Mouse (Mus musculus) lung, embryonic 14.5 days (tissue): ENCODE results near the gene Aoc1. TPM values are rescaled to one million over a fixed set of nuclear protein-coding genes. Genes with fewer than 3 reads are reported as not detected.
"Not testable (repeated sequence)": the region's sequence is repeated elsewhere in the genome, so short reads cannot be mapped to it uniquely, and the experiment has no call there.

Experiments
- ATAC-seq: fragments of 200-750 bp; cut with Nextera tagmentation; 2 replicates; pipeline ENCODE4 v1.8.0; 2017; ENCODE audit warnings: mild to moderate bottlenecking, moderate TSS enrichment, moderate library complexity; ENCODE audit not compliant: insufficient read depth
- DNase-seq: peaks from one replicate; pipeline ENCODE4 v3.0.0-alpha.2; 2015
- H3K27ac ChIP-seq: fragments of 300-500 bp; sonication (generic); 2 replicates; pipeline ENCODE4 v1.5.1; 2014; ENCODE audit warnings: low read depth, mild to moderate bottlenecking, moderate library complexity
- H3K27me3 ChIP-seq: fragments of 300-500 bp; sonication (generic); 2 replicates; pipeline ENCODE4 v1.6.1; 2014; ENCODE audit warnings: low read length, control low read depth; ENCODE audit not compliant: insufficient read depth
- H3K36me3 ChIP-seq: fragments of 300-500 bp; sonication (generic); 2 replicates; pipeline ENCODE4 v1.6.1; 2014; ENCODE audit warnings: control low read depth; ENCODE audit not compliant: insufficient read depth
- H3K4me1 ChIP-seq: fragments of 300-500 bp; sonication (generic); 2 replicates; pipeline ENCODE4 v1.6.1; 2014; ENCODE audit warnings: antibody characterized with exemption, control low read depth; ENCODE audit not compliant: insufficient read depth
- H3K4me2 ChIP-seq: fragments of 300-500 bp; sonication (generic); 2 replicates; pipeline ENCODE4 v1.6.1; 2014; ENCODE audit warnings: mild to moderate bottlenecking
- H3K4me3 ChIP-seq: fragments of 300-500 bp; sonication (generic); 2 replicates; pipeline ENCODE4 v1.5.1; 2014; ENCODE audit warnings: low read depth, low read length
- H3K9ac ChIP-seq: fragments of 300-500 bp; sonication (generic); 2 replicates; pipeline ENCODE4 v1.6.1; 2014
- H3K9me3 ChIP-seq: fragments of 300-500 bp; sonication (generic); 2 replicates; pipeline ENCODE4 v1.6.1; 2016; ENCODE audit warnings: low read depth, low read length, control low read depth
- CTCF ChIP-seq: IDR thresholded peaks from 2 replicates; pipeline ENCODE4 v1.5.1; 2016; ENCODE audit warnings: antibody characterized with exemption, low read depth
- WGBS: fragments of 180-500 bp; shearing (Covaris S2); extraction: QIAGEN DNeasy Blood & Tissue Kit; methylation state at CpG from one replicate; pipeline ENCODE4 v1.1.7; 2014; 5-methylcytosine and 5-hydroxymethylcytosine counted together
- polyA plus RNA-seq: library from polyadenylated mRNA; unstranded; fragments of >200 nt; fragmentation: Nextera tagmentation; extraction: Ambion mirVana; gene quantifications from 2 replicates; pipeline ENCODE4 v1.2.1, GENCODE M21; 2014

Gene Aoc1
- polyA plus RNA-seq, 1 experiment from 2014 or later = not detected

DNA sequence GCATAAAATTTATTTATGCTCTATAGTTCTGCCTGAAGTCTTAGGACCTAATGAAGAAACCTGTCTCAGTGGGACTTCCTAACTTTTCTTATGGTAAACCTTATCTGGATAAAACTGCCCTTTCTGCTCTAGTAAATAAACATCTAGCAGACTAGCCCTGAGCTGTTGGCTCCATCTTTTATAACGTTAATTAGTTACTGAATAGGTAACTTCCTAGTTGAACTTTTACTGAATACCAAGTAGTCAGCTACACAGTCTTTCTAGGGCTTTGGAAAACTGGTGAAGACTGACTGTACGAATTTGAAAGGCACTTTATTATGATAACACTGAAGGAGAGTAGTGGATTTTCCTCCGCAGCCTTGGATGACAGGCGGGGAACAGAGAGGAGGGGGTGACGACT is 23.2 kb downstream of the Aoc1 start:
- WGBS = 77% methylated on average over 5 of the region's 5 CpGs
- ATAC-seq = no peak
- Histone ChIP-seq H3K4me1 (no peaks in the 10 kb centered on the region), H3K4me3 (no peak overlapping the region), H3K4me2 (no peak overlapping the region), H3K9me3 (no peaks in the 10 kb centered on the region), H3K27ac (no peak overlapping the region), H3K36me3 (no peaks in the 10 kb centered on the region), H3K27me3 (no peaks in the 10 kb centered on the region), H3K9ac (no peak overlapping the region)
- no peak for TF ChIP-seq CTCF
- no peak for DNase-seq

DNA sequence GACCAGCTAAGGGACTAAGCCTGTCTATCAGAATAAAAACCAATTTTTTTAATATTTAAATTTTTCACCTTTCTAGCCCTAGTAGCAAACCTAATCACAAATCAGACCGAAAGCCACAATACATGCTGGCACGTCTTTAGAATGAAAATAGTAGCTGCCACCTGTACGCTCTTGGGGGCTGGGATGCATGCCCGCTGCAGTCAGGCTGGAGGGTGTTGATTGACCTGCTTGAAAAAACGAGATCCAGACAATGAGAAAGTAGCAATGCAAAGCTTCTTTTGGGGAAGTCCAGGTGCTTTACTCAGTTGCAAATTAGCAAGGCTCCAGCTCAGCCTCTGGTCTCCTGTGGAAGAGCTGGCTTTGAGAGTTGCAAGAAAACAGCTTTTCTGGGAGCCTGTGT is 24.3 kb downstream of the Aoc1 start:
- WGBS = 84% methylated on average over 5 of the region's 5 CpGs
- no peaks in the 10 kb centered on the region for H3K9me3 ChIP-seq
- no peak overlapping the region for H3K4me3 ChIP-seq
- no peak for TF ChIP-seq CTCF
- H3K4me1 ChIP-seq = no peaks in the 10 kb centered on the region
- H3K27ac ChIP-seq = no peak overlapping the region
- DNase-seq = no peak
- H3K36me3 ChIP-seq = no peaks in the 10 kb centered on the region
- no peak overlapping the region for H3K9ac ChIP-seq
- no peaks in the 10 kb centered on the region for H3K27me3 ChIP-seq
- H3K4me2 ChIP-seq = no peak overlapping the region
- no peak for ATAC-seq

DNA sequence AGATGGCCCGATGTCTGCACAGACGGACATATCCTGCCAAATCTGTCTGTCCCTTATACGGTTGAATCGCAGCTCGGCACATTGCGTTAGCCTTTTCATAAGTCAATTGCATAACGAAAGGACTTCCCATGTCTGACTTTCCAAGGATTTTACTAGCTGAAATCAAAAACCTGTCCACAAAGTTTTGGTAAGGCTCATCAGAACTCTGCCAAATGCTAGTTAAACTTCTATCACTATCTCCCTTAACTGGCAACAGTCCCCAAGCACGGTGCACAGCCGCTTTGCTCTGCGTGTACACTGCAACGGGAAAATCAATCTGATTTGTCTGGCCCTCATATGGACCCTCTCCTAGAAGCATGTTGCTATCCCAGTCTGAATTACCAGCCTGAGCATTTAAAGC is 28.6 kb downstream of the Aoc1 start:
- H3K9ac ChIP-seq, H3K9me3 ChIP-seq, H3K36me3 ChIP-seq, H3K4me1 ChIP-seq, H3K4me2 ChIP-seq, ATAC-seq, H3K27ac ChIP-seq, H3K4me3 ChIP-seq, DNase-seq, H3K27me3 ChIP-seq: not testable (repeated sequence)
- 86% methylated on average over 11 of the region's 11 CpGs for WGBS

DNA sequence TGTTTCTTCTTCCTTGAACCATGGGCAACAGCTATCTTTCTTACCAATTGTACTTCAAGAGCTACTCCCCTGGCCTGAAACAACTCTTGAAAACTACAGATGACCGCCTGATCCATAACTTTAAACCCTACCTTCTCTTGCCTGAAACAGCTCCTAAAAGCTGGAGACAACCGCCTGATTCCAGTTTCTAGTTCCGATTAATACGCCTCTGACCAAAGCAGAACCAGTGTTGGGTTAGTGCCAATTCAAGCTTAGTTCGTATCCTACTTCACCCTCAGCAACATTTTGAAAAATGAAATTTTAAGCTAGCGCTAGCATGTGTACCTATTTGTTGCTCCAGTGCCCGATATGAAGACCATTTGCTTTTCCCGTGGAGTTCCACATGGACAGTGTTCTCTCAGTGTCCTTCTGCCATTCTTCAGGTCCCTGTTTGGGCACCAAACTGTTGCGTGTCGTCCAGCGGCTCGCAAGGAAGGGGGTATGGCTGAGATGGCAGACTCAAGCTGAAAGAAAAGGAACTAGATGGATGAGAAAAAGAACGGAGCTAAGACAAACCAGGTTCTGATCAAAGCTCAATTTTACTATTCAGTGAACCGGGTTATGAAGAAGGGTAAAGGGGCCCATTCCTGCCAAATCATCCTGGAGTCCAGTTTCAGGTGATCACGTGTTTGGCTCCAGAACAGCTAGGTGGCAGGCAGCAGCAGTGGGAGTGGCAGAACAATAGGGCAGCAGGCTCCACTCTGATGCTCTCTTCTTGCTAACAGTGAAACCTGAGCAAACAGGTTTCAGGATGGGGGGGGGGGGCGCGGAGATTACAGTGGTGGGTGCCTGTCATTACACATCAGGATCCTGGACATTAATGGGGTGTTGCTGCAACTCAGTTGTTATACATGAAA is 30.1 kb downstream of the Aoc1 start:
- WGBS = 78% methylated on average over 17 of the region's 17 CpGs
- H3K4me1 ChIP-seq = no peaks in the 10 kb centered on the region
- no peak overlapping the region for H3K27ac ChIP-seq
- ATAC-seq = no peak
- H3K4me2 ChIP-seq = no peak overlapping the region
- H3K36me3 ChIP-seq = no peaks in the 10 kb centered on the region
- H3K9me3 ChIP-seq = no peaks in the 10 kb centered on the region
- no peaks in the 10 kb centered on the region for H3K27me3 ChIP-seq
- no peak overlapping the region for H3K9ac ChIP-seq
- TF ChIP-seq CTCF = no peak
- DNase-seq = no peak
- no peak overlapping the region for H3K4me3 ChIP-seq

DNA sequence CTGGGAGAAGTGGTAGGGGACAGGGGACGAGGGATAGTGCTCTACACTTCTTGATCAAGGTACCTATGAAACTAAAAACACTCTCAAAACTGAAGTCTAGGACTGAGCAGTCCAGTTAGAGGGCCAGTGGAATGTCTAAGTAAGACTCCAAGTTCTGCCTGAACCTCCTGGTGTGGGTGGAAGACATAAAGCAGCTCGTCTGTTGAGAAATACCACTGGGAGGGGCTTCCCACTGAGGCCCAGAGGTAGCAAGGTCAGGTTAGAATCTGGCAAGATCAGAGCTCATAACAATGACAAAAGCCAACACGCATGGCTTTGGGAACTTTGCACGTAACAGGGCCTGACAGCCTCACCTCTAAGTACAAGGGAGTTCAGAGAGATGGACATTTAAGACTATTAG is 30.7 kb downstream of the Aoc1 start:
- Histone ChIP-seq H3K36me3 (no peaks in the 10 kb centered on the region), H3K27me3 (no peaks in the 10 kb centered on the region), H3K4me3 (no peak overlapping the region), H3K4me1 (no peaks in the 10 kb centered on the region), H3K9ac (no peak overlapping the region), H3K27ac (no peak overlapping the region), H3K4me2 (no peak overlapping the region), H3K9me3 (no peaks in the 10 kb centered on the region)
- no peak for TF ChIP-seq CTCF
- ATAC-seq (no peak), DNase-seq (no peak)
- 57% methylated on average over 4 of the region's 4 CpGs for WGBS

DNA sequence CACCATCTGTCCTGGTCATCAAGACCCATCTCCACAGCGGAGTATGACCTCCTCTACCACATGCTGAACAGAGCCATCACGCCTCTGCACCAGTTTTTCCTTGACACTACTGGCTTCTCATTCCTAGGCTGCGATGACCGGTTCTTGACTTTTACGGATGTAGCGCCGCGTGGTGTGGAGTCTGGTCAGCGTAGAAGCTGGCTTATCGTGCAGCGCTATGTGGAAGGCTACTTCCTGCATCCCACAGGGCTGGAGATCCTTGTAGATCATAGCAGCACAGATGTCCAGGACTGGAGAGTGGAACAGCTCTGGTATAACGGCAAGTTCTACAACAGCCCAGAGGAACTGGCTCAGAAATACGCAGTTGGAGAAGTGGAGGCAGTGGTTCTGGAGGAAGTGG is 32.9 kb downstream of the Aoc1 start:
- DNase-seq (no peak), ATAC-seq (no peak)
- WGBS = 93% methylated on average over 13 of the region's 13 CpGs

DNA sequence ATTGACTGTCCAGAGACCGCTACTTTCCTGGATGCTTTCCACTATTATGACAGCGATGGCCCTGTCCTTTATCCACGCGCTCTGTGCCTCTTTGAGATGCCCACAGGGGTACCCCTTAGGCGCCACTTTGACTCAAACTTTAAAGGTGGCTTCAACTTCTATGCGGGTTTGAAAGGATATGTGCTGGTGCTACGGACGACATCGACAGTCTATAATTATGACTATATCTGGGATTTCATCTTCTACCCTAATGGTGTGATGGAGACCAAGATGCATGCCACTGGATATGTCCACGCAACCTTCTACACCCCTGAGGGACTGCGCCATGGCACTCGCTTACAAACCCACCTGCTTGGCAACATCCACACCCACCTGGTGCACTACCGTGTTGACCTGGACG is 33.7 kb downstream of the Aoc1 start:
- no peaks in the 10 kb centered on the region for H3K36me3 ChIP-seq
- H3K27ac ChIP-seq = no peak overlapping the region
- no peaks in the 10 kb centered on the region for H3K4me1 ChIP-seq
- H3K9me3 ChIP-seq = no peaks in the 10 kb centered on the region
- 92% methylated on average over 14 of the region's 14 CpGs for WGBS
- DNase-seq (no peak), ATAC-seq (no peak)
- H3K27me3 ChIP-seq = no peaks in the 10 kb centered on the region
- H3K4me2 ChIP-seq = no peak overlapping the region
- TF ChIP-seq CTCF = no peak
- H3K4me3 ChIP-seq = no peak overlapping the region
- H3K9ac ChIP-seq = no peak overlapping the region

More for the DNA sequence above, 32.9 kb downstream of the Aoc1 start:
- TF ChIP-seq CTCF = no peak
- no peak overlapping the region for H3K4me2 ChIP-seq
- H3K27ac ChIP-seq = no peak overlapping the region
- H3K9ac ChIP-seq = no peak overlapping the region
- no peaks in the 10 kb centered on the region for H3K36me3 ChIP-seq
- H3K27me3 ChIP-seq = no peaks in the 10 kb centered on the region
- H3K9me3 ChIP-seq = no peaks in the 10 kb centered on the region
- H3K4me3 ChIP-seq = no peak overlapping the region
- no peaks in the 10 kb centered on the region for H3K4me1 ChIP-seq
